Mouse (Mus musculus) limb, embryonic 13.5 days (tissue): Measurements from ENCODE around the gene Foxd4. TPM values are rescaled to one million over a fixed set of nuclear protein-coding genes. Genes with fewer than 3 reads are reported as not detected.

Experiments used
- ATAC-seq: fragments of 200-750 bp; cut with Nextera tagmentation; 2 replicates; pipeline ENCODE4 v1.8.0; 2017; ENCODE audit warnings: low read depth, moderate number of reproducible peaks, moderate TSS enrichment; ENCODE audit not compliant: low FRiP score
- H3K27ac ChIP-seq: fragments of 300-500 bp; sonication (generic); 2 replicates; pipeline ENCODE4 v1.5.1; 2015; ENCODE audit warnings: inconsistent platforms, mild to moderate bottlenecking, moderate library complexity
- H3K27me3 ChIP-seq: fragments of 300-500 bp; sonication (generic); 2 replicates; pipeline ENCODE4 v1.6.1; 2015; ENCODE audit warnings: mild to moderate bottlenecking, inconsistent platforms
- H3K36me3 ChIP-seq: fragments of 300-500 bp; sonication (generic); 2 replicates; pipeline ENCODE4 v1.6.1; 2015; ENCODE audit warnings: inconsistent platforms, mild to moderate bottlenecking, moderate library complexity
- H3K4me1 ChIP-seq: fragments of 300-500 bp; sonication (generic); 2 replicates; pipeline ENCODE4 v1.6.1; 2015; ENCODE audit warnings: inconsistent platforms
- H3K4me2 ChIP-seq: fragments of 300-500 bp; sonication (generic); replicated peaks from 2 replicates; pipeline ENCODE4 v1.6.1; 2015; ENCODE audit warnings: inconsistent platforms, mild to moderate bottlenecking, moderate library complexity
- H3K4me3 ChIP-seq: fragments of 300-500 bp; sonication (generic); 2 replicates; pipeline ENCODE4 v1.5.1; 2015; ENCODE audit warnings: moderate library complexity, mild to moderate bottlenecking, inconsistent platforms
- H3K9ac ChIP-seq: fragments of 300-500 bp; sonication (generic); 2 replicates; pipeline ENCODE4 v1.6.1; 2015; ENCODE audit warnings: mild to moderate bottlenecking, inconsistent platforms
- H3K9me3 ChIP-seq: fragments of 300-500 bp; sonication (generic); 2 replicates; pipeline ENCODE4 v1.6.1; 2016; ENCODE audit warnings: inconsistent platforms
- WGBS: fragments of 180-500 bp; shearing (Covaris S2); methylation state at CpG from one replicate; pipeline ENCODE4 v1.1.7; 2015; 5-methylcytosine and 5-hydroxymethylcytosine counted together
- polyA plus RNA-seq: library from polyadenylated mRNA; unstranded; fragments of >200 nt; fragmentation: Nextera tagmentation; extraction: Ambion mirVana; gene quantifications from 2 replicates; pipeline ENCODE4 v1.2.1, GENCODE M21; 2015

Foxd4 gene
- polyA plus RNA-seq, result 0.24 TPM in 1 of 2 replicates, not detected in the other

- H3K27ac ChIP-seq, result no peak within 1 kb of the TSS
- no peaks in the 10 kb centered on the region for H3K36me3 ChIP-seq
- peak within 1 kb of the TSS; percentile 77 for H3K4me2 ChIP-seq
- H3K9ac ChIP-seq, result peak within 1 kb of the TSS; percentile 6; the same call in 1 of the 2 replicates
- peaks cover 92% of the 10 kb centered on the region for H3K27me3 ChIP-seq
- peaks cover 25% of the 10 kb centered on the region for H3K4me1 ChIP-seq
- no peak for ATAC-seq
- no peaks in the 10 kb centered on the region for H3K9me3 ChIP-seq
- WGBS, result 1% methylated on average over 27 of the region's 27 CpGs
- H3K4me3 ChIP-seq, result peak within 1 kb of the TSS; percentile 44
These were observed at the start of gene Foxd4 for GRCm38 (mm10) chr19:24900581-24901220. Gene Foxd4, minus strand, starts transcription at chr19:24901197.

GRCm38 (mm10) chr19:24945521-24946262, 44.7 kb upstream of the Foxd4 start:
- Histone ChIP-seq H3K9ac (no peak overlapping the region), H3K36me3 (peaks cover 3% of the 10 kb centered on the region; the same call in 1 of the 2 replicates)
- no peak for ATAC-seq

GRCm38 (mm10) chr19:24937084-24937483, 36.1 kb upstream of the Foxd4 start:
- Histone ChIP-seq H3K4me3 (no peak overlapping the region), H3K9me3 (no peaks in the 10 kb centered on the region), H3K4me1 (no peaks in the 10 kb centered on the region), H3K36me3 (peaks cover 14% of the 10 kb centered on the region; the same call in 1 of the 2 replicates), H3K27ac (no peak overlapping the region), H3K9ac (no peak overlapping the region), H3K4me2 (no peak overlapping the region), H3K27me3 (no peaks in the 10 kb centered on the region)
- WGBS, result 86% methylated on average over 1 of the region's 1 CpGs
- peak; percentile 77 for ATAC-seq

More at GRCm38 (mm10) chr19:24945521-24946262, 44.7 kb upstream of the Foxd4 start:
- H3K4me2 ChIP-seq, result no peak overlapping the region
- H3K27me3 ChIP-seq, result no peaks in the 10 kb centered on the region
- H3K9me3 ChIP-seq, result no peaks in the 10 kb centered on the region
- H3K4me1 ChIP-seq, result no peaks in the 10 kb centered on the region
- H3K4me3 ChIP-seq, result no peak overlapping the region
- H3K27ac ChIP-seq, result no peak overlapping the region

GRCm38 (mm10) chr19:24929041-24929440, 28.0 kb upstream of the Foxd4 start:
- ATAC-seq, result no peak
- Histone ChIP-seq H3K36me3 (peaks cover under 1% of the 10 kb centered on the region; the same call in 1 of the 2 replicates), H3K9ac (no peak overlapping the region), H3K4me3 (no peak overlapping the region), H3K27me3 (no peaks in the 10 kb centered on the region), H3K4me2 (no peak overlapping the region), H3K27ac (no peak overlapping the region), H3K4me1 (peaks cover 3% of the 10 kb centered on the region; the same call in 1 of the 2 replicates), H3K9me3 (no peaks in the 10 kb centered on the region)
- WGBS, result 38% methylated on average over 1 of the region's 1 CpGs

- Histone ChIP-seq H3K4me3 (no peak overlapping the region), H3K9me3 (no peaks in the 10 kb centered on the region), H3K4me1 (no peaks in the 10 kb centered on the region), H3K4me2 (no peak overlapping the region), H3K27me3 (no peaks in the 10 kb centered on the region), H3K36me3 (peaks cover 29% of the 10 kb centered on the region), H3K9ac (no peak overlapping the region), H3K27ac (no peak overlapping the region)
- no peak for ATAC-seq
- 93% methylated on average over 5 of the region's 5 CpGs for WGBS
These were observed 19.9 kb upstream of the Foxd4 start for GRCm38 (mm10) chr19:24920866-24921265.

- H3K4me2 ChIP-seq, result no peak overlapping the region
- H3K27ac ChIP-seq, result no peak overlapping the region
- no peaks in the 10 kb centered on the region for H3K9me3 ChIP-seq
- no peak overlapping the region for H3K9ac ChIP-seq
- WGBS, result 88% methylated on average over 3 of the region's 3 CpGs
- peaks cover 24% of the 10 kb centered on the region for H3K27me3 ChIP-seq
- no peaks in the 10 kb centered on the region for H3K4me1 ChIP-seq
- H3K36me3 ChIP-seq, result no peaks in the 10 kb centered on the region
- no peak overlapping the region for H3K4me3 ChIP-seq
- no peak for ATAC-seq
These were observed 7.6 kb upstream of the Foxd4 start for GRCm38 (mm10) chr19:24908385-24909155.

GRCm38 (mm10) chr19:24907655-24908054, 6.7 kb upstream of the Foxd4 start:
- Histone ChIP-seq H3K4me1 (no peaks in the 10 kb centered on the region), H3K9ac (no peak overlapping the region), H3K27ac (no peak overlapping the region), H3K4me2 (no peak overlapping the region), H3K36me3 (no peaks in the 10 kb centered on the region), H3K4me3 (no peak overlapping the region), H3K27me3 (peaks cover 33% of the 10 kb centered on the region), H3K9me3 (no peaks in the 10 kb centered on the region)
- WGBS, result 92% methylated on average over 6 of the region's 6 CpGs
- ATAC-seq, result no peak

GRCm38 (mm10) chr19:24902821-24903220, 1.8 kb upstream of the Foxd4 start:
- peaks cover 76% of the 10 kb centered on the region for H3K27me3 ChIP-seq
- H3K9me3 ChIP-seq, result no peaks in the 10 kb centered on the region
- no peak overlapping the region for H3K4me3 ChIP-seq
- H3K4me1 ChIP-seq, result peaks cover 17% of the 10 kb centered on the region
- H3K27ac ChIP-seq, result no peak overlapping the region
- H3K36me3 ChIP-seq, result no peaks in the 10 kb centered on the region
- WGBS, result 45% methylated on average over 2 of the region's 2 CpGs
- no peak overlapping the region for H3K9ac ChIP-seq
- H3K4me2 ChIP-seq, result no peak overlapping the region
- no peak for ATAC-seq

- Histone ChIP-seq H3K27me3 (peaks cover 82% of the 10 kb centered on the region), H3K4me2 (no peak overlapping the region), H3K4me3 (no peak overlapping the region), H3K36me3 (no peaks in the 10 kb centered on the region), H3K27ac (no peak overlapping the region), H3K9ac (no peak overlapping the region), H3K4me1 (peaks cover 22% of the 10 kb centered on the region), H3K9me3 (no peaks in the 10 kb centered on the region)
- no peak for ATAC-seq
- WGBS, result 5% methylated on average over 2 of the region's 2 CpGs
These were observed 1.3 kb upstream of the Foxd4 start for GRCm38 (mm10) chr19:24902256-24902655.

GRCm38 (mm10) chr19:24901666-24902065, 669 bp upstream of the Foxd4 start:
- no peak for ATAC-seq
- peaks cover 25% of the 10 kb centered on the region for H3K4me1 ChIP-seq
- peaks cover 83% of the 10 kb centered on the region for H3K27me3 ChIP-seq
- 5% methylated on average over 3 of the region's 3 CpGs for WGBS
- H3K4me2 ChIP-seq, result no peak overlapping the region
- no peak overlapping the region for H3K9ac ChIP-seq
- H3K4me3 ChIP-seq, result no peak overlapping the region
- H3K9me3 ChIP-seq, result no peaks in the 10 kb centered on the region
- no peaks in the 10 kb centered on the region for H3K36me3 ChIP-seq
- H3K27ac ChIP-seq, result no peak overlapping the region

GRCm38 (mm10) chr19:24899578-24900544, 1.1 kb downstream of the Foxd4 start:
- under 1% methylated on average over 84 of the region's 84 CpGs for WGBS

More at GRCm38 (mm10) chr19:24899578-24900544, 1.1 kb downstream of the Foxd4 start:
- Histone ChIP-seq H3K9ac (peak overlapping the region; percentile 6; the same call in 1 of the 2 replicates), H3K4me3 (peak overlapping the region; percentile 44), H3K4me1 (peaks cover 25% of the 10 kb centered on the region), H3K4me2 (peak overlapping the region; percentile 77), H3K9me3 (no peaks in the 10 kb centered on the region), H3K27ac (no peak overlapping the region), H3K36me3 (no peaks in the 10 kb centered on the region), H3K27me3 (peaks cover 93% of the 10 kb centered on the region)
- peak; percentile 52; the same call in 1 of the 2 replicates for ATAC-seq
